Mouse (Mus musculus) heart, postnatal 10 days (tissue): Measurements from ENCODE around the gene Myo1d. TPM values are rescaled to one million over a fixed set of nuclear protein-coding genes. Genes with fewer than 3 reads are reported as not detected.

ENCODE experiments used
- DNase-seq, 2 experiments: peaks; one replicate each; pipeline ENCODE4 v3.0.0; 2021
- intact Hi-C: fragments of 180-260 bp; cut with DNase I; formaldehyde crosslinking; loops from one replicate; pipeline ENCODE4 v1.15.1; 2025
- total RNA-seq, 2 experiments: library from RNA; stranded (reverse); gene quantifications; 2 replicates each; pipeline ENCODE4 v1.2.3; 2021

The Myo1d gene
- total RNA-seq, 2 experiments from 2014 or later = 17.6 to 19.0 TPM

GRCm38 (mm10) chr11:80784294-80784743, 4.5 kb upstream of the Myo1d start:
- no peak for DNase-seq

GRCm38 (mm10) chr11:80783460-80783859, 3.6 kb upstream of the Myo1d start:
- intact Hi-C loops = no loop called here
- no peak for DNase-seq

More at GRCm38 (mm10) chr11:80784294-80784743, 4.5 kb upstream of the Myo1d start:
- intact Hi-C loops = no loop called here

- no peak for DNase-seq
- intact Hi-C loops = no loop called here
Measured at GRCm38 (mm10) chr11:80781535-80781934, 1.7 kb upstream of the Myo1d start.

DNA sequence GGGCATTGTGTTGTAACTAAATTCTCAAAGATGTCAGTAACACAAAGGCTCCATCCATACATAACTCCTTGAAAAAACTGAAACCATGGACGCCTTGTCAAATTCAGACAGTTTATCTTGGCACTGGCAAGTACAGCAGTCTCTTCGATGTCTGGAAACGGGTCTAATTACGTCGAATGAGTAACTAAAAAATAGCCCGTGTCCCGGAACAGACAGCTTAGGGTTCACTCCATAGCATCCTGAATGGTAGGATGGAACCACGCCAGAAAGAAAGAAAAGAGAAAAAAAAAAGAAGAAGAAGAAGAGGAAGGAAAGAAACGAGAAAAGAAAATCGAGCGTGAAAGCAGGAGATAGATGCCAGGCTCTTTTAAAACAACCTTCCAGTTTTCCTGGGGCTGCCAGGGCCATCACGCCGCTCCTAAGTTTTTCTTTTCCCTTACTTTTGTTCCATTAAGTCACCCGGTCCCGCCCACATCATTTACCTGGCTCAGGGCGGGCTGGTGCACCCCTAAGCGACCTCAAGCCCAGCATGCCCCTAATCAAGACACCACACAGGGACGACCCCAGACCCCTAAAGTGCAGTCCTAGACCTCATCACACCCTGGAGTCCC, 804 bp downstream of the Myo1d start:
- DNase-seq = no peak
- intact Hi-C loops = loop anchor here (5.0 kb wide), 1 partner anchor 62 kb away; no protein-coding TSS in a partner anchor

GRCm38 (mm10) chr11:80778157-80778556, 1.7 kb downstream of the Myo1d start:
- no peak for DNase-seq
- intact Hi-C loops = loop anchor here (5.0 kb wide), 1 partner anchor 61 kb away; no protein-coding TSS in a partner anchor

GRCm38 (mm10) chr11:80777708-80778107, 2.1 kb downstream of the Myo1d start:
- DNase-seq = no peak
- intact Hi-C loops = loop anchor here (5.0 kb wide), 1 partner anchor 60 kb away; no protein-coding TSS in a partner anchor

GRCm38 (mm10) chr11:80775535-80775934, 4.3 kb downstream of the Myo1d start:
- intact Hi-C loops = loop anchor here (5.0 kb wide), 1 partner anchor 58 kb away; no protein-coding TSS in a partner anchor
- no peak for DNase-seq

- DNase-seq = no peak
- intact Hi-C loops = no loop called here
Measured at GRCm38 (mm10) chr11:80772595-80773210, 7.1 kb downstream of the Myo1d start.

DNA sequence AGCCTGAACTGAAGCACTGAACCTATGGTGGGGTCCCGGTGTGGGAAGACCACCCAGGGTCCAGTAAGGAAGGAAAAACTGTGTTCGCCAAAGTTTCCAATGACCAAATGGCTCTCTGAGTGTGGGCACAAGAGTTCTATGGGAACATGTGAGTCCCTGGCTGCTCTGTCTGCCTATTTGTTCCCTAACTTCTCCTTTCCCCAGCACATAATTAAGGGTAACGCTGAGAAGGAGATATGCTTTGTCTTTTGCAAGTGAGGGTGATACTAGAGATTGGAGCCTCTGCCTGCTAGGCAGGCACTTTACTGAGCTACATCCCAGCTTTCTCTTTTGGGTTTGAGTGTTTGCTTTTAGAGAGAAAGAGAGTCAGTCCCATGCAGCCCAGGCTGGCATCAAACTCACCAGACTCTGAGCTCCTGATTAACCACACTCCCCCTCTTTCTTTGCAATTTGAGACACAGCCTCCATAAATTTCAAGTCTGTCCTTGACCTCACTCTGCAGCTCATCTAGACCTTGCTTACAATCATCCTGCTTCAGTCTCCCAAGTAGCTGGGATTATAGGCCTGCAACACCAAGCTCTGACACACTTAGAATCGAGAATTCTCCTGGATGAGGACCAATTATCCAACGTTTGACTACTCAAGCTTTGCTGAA, 8.1 kb downstream of the Myo1d start:
- DNase-seq = no peak
- intact Hi-C loops = no loop called here

DNA sequence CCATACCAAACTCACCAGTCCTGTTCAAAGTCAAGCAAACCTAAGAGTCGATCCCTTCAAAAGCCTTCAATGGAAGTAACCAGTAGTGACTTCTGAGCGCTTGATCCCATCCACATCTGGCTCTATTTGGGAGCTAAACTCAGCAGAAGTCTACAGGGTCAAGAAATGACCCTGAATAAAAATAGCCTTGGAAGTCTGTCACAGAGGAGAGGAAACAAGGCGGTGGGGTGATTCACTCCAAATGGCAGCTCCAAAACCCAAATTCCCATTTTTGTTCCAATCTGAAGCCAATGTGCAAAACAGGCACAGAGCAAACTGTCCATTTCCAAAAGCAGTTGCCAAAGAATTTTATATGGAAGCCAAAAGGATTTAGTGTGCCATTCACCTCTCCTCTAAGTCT, 8.6 kb downstream of the Myo1d start:
- intact Hi-C loops = no loop called here
- no peak for DNase-seq

DNA sequence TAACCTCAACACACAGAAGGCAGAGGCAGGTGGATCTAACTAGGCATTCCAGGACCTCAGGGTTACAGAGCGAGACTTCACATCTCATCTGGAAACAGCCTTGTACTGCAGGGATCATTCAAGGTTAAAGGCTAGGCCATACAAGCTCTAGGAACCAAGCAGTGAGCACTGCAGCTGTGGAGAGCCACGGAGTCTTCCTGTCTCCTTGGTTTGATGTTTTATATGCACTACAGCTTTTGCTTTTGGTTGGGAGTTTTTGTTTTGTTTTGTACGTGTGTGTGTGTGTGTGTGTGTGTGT, 12.6 kb downstream of the Myo1d start:
- intact Hi-C loops = no loop called here
- no peak for DNase-seq

DNA sequence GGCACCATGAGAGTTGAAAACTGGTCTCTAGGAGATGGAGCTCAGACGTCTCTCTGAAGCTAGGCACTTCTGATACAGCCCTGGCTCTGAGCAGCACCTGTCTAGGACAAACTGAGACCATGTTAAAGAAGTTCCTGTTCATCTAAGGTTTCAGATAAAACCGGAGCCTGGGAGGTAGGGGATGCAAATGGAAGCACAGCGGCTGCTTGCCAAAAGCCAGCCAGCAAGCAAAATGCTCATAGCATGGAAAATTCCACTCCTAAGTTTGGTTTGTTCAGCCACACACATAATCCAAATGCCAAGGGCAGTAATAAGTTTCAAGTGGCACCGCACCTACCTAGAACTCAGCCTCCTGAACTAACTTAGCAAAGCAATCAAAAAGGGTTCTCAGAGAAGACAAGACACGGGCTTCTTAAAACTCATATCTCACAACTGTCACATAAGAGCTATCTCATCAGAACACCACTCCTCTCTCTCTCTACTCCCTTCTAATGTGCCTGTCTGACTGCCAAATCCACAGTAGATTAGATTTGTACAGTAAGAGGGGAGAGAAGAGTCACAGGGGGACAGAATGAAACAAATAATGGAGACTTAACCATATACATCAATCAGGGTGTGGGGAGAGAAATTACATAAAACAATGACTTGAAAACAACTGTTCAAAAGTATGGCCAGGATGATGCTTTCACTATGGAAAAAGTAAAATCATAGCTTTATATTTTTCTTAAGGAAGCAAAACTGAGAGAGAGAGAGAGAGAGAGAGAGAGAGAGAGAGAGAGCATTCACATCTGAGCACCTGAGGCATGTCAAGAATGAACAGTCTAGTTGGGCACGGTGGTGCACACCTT, 13.1 kb downstream of the Myo1d start:
- intact Hi-C loops = no loop called here
- DNase-seq = peak in 1 of 2 experiments; percentile 5

- DNase-seq = no peak
- intact Hi-C loops = no loop called here
Measured at GRCm38 (mm10) chr11:80766068-80766467, 13.8 kb downstream of the Myo1d start.

GRCm38 (mm10) chr11:80762066-80762465, 17.8 kb downstream of the Myo1d start:
- intact Hi-C loops = no loop called here
- no peak for DNase-seq

- DNase-seq = no peak
- intact Hi-C loops = no loop called here
Measured at GRCm38 (mm10) chr11:80761285-80761974, 18.4 kb downstream of the Myo1d start.

DNA sequence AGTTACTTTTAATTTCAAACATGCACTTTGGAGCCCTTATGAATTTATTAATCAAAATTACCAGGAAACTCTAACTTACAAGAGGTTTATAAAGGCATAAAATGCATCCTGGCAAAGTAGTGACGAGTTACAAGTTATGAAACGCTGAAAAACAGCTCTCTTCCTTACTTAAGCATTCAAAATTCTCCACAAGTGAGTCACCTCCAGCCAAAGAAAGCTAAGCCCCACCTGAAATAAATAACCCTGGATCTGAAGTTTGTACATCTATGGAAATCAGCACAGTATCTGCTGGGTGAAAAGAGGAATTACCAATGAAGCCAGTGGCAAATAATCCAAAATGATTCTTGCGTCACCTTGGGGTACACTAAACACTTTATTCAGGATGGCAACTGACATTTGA, 20.8 kb downstream of the Myo1d start:
- intact Hi-C loops = no loop called here
- no peak for DNase-seq

- DNase-seq = no peak
- intact Hi-C loops = no loop called here
Measured at GRCm38 (mm10) chr11:80754201-80754600, 25.6 kb downstream of the Myo1d start.

GRCm38 (mm10) chr11:80751168-80751567, 28.7 kb downstream of the Myo1d start:
- intact Hi-C loops = no loop called here
- DNase-seq = no peak

DNA sequence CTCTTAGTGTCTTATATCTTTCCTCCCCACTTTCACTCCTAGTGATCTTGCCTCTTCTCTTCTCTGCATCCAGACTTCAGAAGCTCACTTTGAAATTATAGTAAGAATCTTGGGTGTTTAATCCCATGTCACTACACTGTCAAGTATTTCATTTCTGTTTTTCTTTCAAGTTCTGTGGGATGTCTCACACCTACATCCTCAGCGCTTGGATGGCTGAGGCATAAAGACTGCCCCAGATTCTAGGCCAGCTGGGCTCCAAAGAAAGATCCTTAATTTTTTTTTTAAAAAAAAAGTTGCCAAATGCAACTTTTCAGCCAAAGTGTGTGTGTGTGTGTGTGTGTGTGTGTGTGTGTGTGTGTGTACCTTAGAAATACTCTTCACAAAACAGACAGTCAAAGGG, 30.6 kb downstream of the Myo1d start:
- no peak for DNase-seq
- intact Hi-C loops = no loop called here

GRCm38 (mm10) chr11:80745426-80745825, 34.4 kb downstream of the Myo1d start:
- intact Hi-C loops = no loop called here
- DNase-seq = no peak
